Mouse (Mus musculus) E14TG2a.4 (cell line): ENCODE results near the gene Gm21887.
"Not testable (repeated sequence)": the region's sequence is repeated elsewhere in the genome, so short reads cannot be mapped to it uniquely, and the experiment has no call there.

Experiments used
- CTCF ChIP-seq: conservative IDR thresholded peaks from 2 replicates; pipeline ENCODE4 v1.5.1; 2014; ENCODE audit warnings: low read length
- NANOG ChIP-seq: IDR thresholded peaks from 2 replicates; pipeline ENCODE4 v1.6.1; 2014; ENCODE audit warnings: borderline replicate concordance, low read length, mixed read lengths

- not testable (repeated sequence) for TF ChIP-seq CTCF, NANOG
These were observed 11.7 kb downstream of the Gm21887 start for GRCm38 (mm10) chrX:170021205-170021604.
